Mouse (Mus musculus) C2C12 (cell line): Measurements from ENCODE around the gene Ppie. TPM values are rescaled to one million over a fixed set of nuclear protein-coding genes. Genes with fewer than 3 reads are reported as not detected.
"Not testable (repeated sequence)": the region's sequence is repeated elsewhere in the genome, so short reads cannot be mapped to it uniquely, and the experiment has no call there.

ENCODE experiments used
- H3K27me3 ChIP-seq: one replicate; pipeline ENCODE4 v1.6.1; 2011; ENCODE audit not compliant: control insufficient read depth, insufficient read depth, insufficient read length
- H3K36me3 ChIP-seq: one replicate; pipeline ENCODE4 v1.6.1; 2011; ENCODE audit not compliant: control insufficient read depth, insufficient read depth
- H3K4me3 ChIP-seq: one replicate; pipeline ENCODE4 v1.5.1; 2011; ENCODE audit warnings: mild to moderate bottlenecking, control low read depth; ENCODE audit not compliant: poor library complexity, insufficient read depth, severe bottlenecking
- H3K79me2 ChIP-seq: one replicate; pipeline ENCODE4 v1.6.1; 2011; ENCODE audit not compliant: control insufficient read depth, insufficient read depth
- H3K79me3 ChIP-seq: one replicate; pipeline ENCODE4 v1.6.1; 2011; ENCODE audit warnings: low read depth, control low read depth
- H3ac ChIP-seq: one replicate; pipeline ENCODE3; 2011; ENCODE audit warnings: low read depth; ENCODE audit not compliant: control insufficient read depth, insufficient read length
- CEBPB ChIP-seq: IDR thresholded peaks from one replicate; pipeline ENCODE4 v1.6.1; 2011; ENCODE audit warnings: low read depth, mild to moderate bottlenecking, control low read depth, moderate library complexity
- CTCF ChIP-seq: IDR thresholded peaks from one replicate; pipeline ENCODE4 v1.5.1; 2011; ENCODE audit not compliant: control insufficient read depth, insufficient read depth, insufficient read length
- FOSL1 ChIP-seq: IDR thresholded peaks from one replicate; pipeline ENCODE4 v1.8.0; 2011; ENCODE audit warnings: mild to moderate bottlenecking, low read length; ENCODE audit not compliant: poor library complexity, insufficient read depth, severe bottlenecking
- MAX ChIP-seq: IDR thresholded peaks from one replicate; pipeline ENCODE4 v1.6.1; 2011; ENCODE audit warnings: mild to moderate bottlenecking, control low read depth
- MYOD1 ChIP-seq: IDR thresholded peaks from one replicate; pipeline ENCODE4 v1.6.1; 2011; ENCODE audit warnings: low read depth; ENCODE audit not compliant: control insufficient read depth, insufficient read length
- MYOG ChIP-seq: IDR thresholded peaks from one replicate; pipeline ENCODE4 v1.6.1; 2011; ENCODE audit not compliant: control insufficient read depth, insufficient read length; ENCODE audit errors: extremely low read depth
- USF1 ChIP-seq: IDR thresholded peaks from one replicate; pipeline ENCODE4 v1.6.1; 2011; ENCODE audit warnings: low read depth, mild to moderate bottlenecking, control low read depth, moderate library complexity
- polyA plus RNA-seq: library from polyadenylated mRNA; unstranded; fragments of >200 nt; fragmentation: generic; extraction: Trizol; gene quantifications from one replicate; pipeline ENCODE4 v1.2.1, GENCODE M21; 2012; ENCODE audit warnings: missing spikeins

The Ppie gene
- polyA plus RNA-seq, 1 experiment, result 86.2 TPM

DNA sequence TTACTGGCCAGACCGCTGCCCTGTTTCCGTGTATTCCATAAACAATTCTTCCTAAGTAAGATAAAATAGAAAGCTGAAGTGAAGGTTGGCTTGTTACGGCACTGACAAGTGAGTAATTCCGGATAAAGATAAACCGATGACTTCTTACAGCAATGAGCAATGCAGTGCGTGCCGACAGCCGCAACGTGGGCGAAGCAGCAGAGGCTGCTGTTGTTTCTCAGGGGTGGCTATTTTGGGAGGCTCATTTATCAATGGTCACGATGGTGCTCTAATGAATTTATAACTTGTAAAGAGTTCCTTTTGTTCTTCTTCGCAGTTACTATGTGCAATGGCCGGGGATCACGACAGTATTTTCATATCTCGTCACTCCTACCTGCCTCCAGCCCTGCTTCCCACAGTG lies 24.4 kb upstream of the Ppie start:
- Histone ChIP-seq H3ac (no peak overlapping the region), H3K79me2 (no peaks in the 10 kb centered on the region), H3K79me3 (no peaks in the 10 kb centered on the region), H3K27me3 (peaks cover 29% of the 10 kb centered on the region), H3K36me3 (no peaks in the 10 kb centered on the region), H3K4me3 (no peak overlapping the region)
- TF ChIP-seq CTCF (no peak), USF1 (no peak), MYOG (no peak), CEBPB (no peak)

DNA sequence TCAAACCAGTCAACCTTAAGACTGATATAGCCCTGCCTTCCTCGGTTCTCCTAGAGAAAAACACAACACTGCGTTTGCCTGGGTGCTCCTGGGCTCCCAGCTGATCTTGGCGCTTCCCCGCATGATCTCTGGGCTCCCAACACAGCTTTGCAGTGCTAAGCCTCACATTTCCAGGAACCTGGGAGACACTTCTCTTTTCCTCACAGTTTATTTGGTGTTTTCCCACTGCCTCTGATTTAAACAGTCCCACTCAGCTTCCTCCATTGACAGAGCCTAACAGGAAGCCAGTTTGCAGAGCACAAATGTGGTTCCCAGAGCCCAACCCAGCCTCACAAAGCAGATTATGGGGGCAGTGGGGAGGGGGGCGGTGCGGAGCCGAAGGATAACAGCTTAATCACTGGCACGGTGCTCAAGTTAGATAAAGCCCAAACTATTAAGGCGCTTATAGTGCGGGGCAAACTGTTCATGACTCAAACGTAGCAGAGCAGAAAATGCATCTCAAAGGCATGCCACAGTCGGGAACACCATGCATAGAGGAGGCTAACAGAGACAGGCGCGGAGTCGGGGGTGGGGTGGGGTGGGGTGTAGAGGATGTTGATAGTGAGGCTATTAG lies 22.7 kb upstream of the Ppie start:
- H3K79me2 ChIP-seq, result no peaks in the 10 kb centered on the region
- no peak overlapping the region for H3K4me3 ChIP-seq
- H3K79me3 ChIP-seq, result no peaks in the 10 kb centered on the region
- TF ChIP-seq USF1, result no peak
- no peak for TF ChIP-seq MYOG
- TF ChIP-seq CEBPB, result no peak
- TF ChIP-seq MYOD1, result no peak
- TF ChIP-seq FOSL1, result no peak
- TF ChIP-seq CTCF, result no peak
- no peak for TF ChIP-seq MAX
- H3K36me3 ChIP-seq, result no peaks in the 10 kb centered on the region
- no peak overlapping the region for H3ac ChIP-seq
- H3K27me3 ChIP-seq, result peaks cover 32% of the 10 kb centered on the region

DNA sequence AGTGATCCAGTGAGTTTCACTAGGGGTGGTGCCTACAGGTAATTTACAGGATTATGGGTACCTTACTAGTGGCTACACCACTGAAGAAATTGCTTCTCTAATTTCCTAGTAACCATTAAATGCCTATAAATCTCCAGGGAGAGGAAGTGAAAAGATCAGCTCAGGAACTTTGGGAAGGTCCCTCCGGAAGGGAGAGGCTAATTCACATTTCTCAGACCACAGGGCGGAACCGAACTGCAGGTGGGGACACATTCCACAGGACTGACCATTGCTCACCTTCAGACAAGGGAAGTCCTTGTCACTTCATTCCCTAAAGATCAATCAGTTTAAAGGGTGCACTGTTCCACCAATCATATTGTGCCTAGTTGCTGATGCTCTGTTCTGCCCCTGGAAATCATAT lies 21.5 kb upstream of the Ppie start:
- H3K36me3 ChIP-seq, H3K4me3 ChIP-seq, H3K79me3 ChIP-seq, H3ac ChIP-seq, H3K79me2 ChIP-seq: not testable (repeated sequence)
- peaks cover 32% of the 10 kb centered on the region for H3K27me3 ChIP-seq

DNA sequence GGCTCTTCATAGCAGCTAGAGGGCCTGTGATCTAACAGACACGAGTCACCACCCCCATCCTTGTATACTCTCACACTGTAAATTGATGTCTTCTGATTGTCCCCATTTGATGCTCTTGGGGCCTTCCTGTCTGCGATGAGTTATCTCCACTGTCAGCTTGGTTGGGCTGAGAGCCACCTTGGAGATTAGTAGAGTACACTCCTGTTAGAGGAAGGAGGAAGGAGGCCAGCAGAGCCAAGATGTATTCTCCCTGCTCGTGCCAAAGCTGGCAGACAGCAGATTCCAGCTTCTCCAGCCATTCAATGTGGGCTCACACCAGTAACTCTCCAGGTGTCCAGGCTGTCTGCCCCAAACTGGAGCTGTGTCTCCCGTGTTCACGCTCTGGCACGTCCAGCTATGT lies 20.8 kb upstream of the Ppie start:
- Histone ChIP-seq H3K36me3 (no peaks in the 10 kb centered on the region), H3K79me2 (no peaks in the 10 kb centered on the region), H3ac (no peak overlapping the region), H3K27me3 (peaks cover 32% of the 10 kb centered on the region), H3K79me3 (no peaks in the 10 kb centered on the region), H3K4me3 (no peak overlapping the region)
- TF ChIP-seq CEBPB (no peak), FOSL1 (no peak), MYOG (no peak), MAX (no peak), USF1 (no peak), MYOD1 (no peak), CTCF (no peak)

DNA sequence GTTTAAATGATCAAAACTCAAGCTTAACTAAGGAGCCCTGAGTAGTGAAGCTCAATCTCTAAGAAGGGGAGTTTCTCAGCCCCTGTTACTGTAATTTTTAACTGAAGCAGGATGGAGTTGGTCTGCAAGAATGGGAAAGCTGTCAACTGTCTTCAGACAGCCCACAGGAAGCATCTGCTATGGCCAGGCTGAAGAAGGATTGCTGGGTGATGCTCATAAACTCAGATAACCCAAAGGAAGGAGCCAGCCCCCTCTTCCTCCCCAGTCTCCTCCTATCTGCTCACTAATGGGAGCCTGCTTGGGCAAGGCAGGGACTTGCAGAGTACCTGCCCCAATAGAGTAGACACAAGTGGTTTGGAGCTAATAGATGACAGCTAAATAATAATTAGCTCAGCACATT lies 16.1 kb upstream of the Ppie start:
- Histone ChIP-seq H3K27me3 (peaks cover 27% of the 10 kb centered on the region), H3K79me2 (no peaks in the 10 kb centered on the region), H3K4me3 (no peak overlapping the region), H3K79me3 (no peaks in the 10 kb centered on the region), H3ac (no peak overlapping the region), H3K36me3 (no peaks in the 10 kb centered on the region)
- TF ChIP-seq FOSL1, result no peak
- no peak for TF ChIP-seq MYOG
- TF ChIP-seq USF1, result no peak

DNA sequence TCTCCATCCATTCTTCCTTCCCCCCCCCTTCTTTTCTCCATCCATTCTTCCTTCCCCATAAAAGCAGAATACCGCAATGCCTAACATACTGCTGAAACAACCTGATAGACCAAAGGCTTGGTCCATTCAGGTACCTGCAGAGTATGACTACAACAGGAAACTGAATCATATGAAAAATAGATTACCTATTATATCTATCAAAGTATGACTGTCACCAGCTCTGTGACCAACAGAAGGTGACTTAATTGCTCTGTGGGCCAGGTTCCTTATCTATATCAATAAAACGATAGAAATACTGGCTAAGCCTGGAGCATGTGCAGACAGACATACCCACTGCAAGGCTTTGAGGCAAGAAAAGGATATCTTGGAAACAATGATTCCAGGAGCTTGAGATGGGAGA lies 15.7 kb upstream of the Ppie start:
- TF ChIP-seq USF1, result no peak
- TF ChIP-seq MYOD1, result no peak
- TF ChIP-seq CTCF, result no peak
- no peak for TF ChIP-seq MYOG
- TF ChIP-seq FOSL1, result no peak
- no peak for TF ChIP-seq CEBPB
- TF ChIP-seq MAX, result no peak
- no peaks in the 10 kb centered on the region for H3K79me2 ChIP-seq
- H3K36me3 ChIP-seq, result no peaks in the 10 kb centered on the region
- H3K27me3 ChIP-seq, result peaks cover 23% of the 10 kb centered on the region
- no peaks in the 10 kb centered on the region for H3K79me3 ChIP-seq
- no peak overlapping the region for H3K4me3 ChIP-seq
- no peak overlapping the region for H3ac ChIP-seq
